Mouse (Mus musculus): ENCODE results near the gene Arfgap3. TPM values are rescaled to one million over a fixed set of nuclear protein-coding genes. Genes with fewer than 3 reads are reported as not detected.
"Not testable (repeated sequence)": the region's sequence is repeated elsewhere in the genome, so short reads cannot be mapped to it uniquely, and the experiment has no call there.

Arfgap3 gene
- polyA plus RNA-seq, 1 experiment from 2014 or later: 18.6 TPM

GRCm38 (mm10) chr15:83277451-83277850 is 72.6 kb downstream of the Arfgap3 start:
- Histone ChIP-seq H3K4me3 (ENCODE audit: low read depth, low read length) (no peak overlapping the region), H3K36me3 (ENCODE audit: control insufficient read depth, insufficient read depth) (no peaks in the 10 kb centered on the region), H3K9me3 (replicated peaks; ENCODE audit: control insufficient read depth, low read length) (no peaks in the 10 kb centered on the region), H3K4me2 (ENCODE audit: low read depth, low read length) (no peak overlapping the region), H3K9ac (ENCODE audit: low read depth, low read length) (no peak overlapping the region), H3K4me1 (ENCODE audit: control insufficient read depth, low read depth, low read length) (no peaks in the 10 kb centered on the region), H3K27me3 (ENCODE audit: control insufficient read depth, insufficient read depth, low read depth, low read length) (no peaks in the 10 kb centered on the region), H3K27ac (ENCODE audit: low read length) (no peak overlapping the region)
- ATAC-seq (ENCODE audit: low read depth): no peak
- WGBS (ENCODE audit: insufficient replicate concordance): 80% methylated on average over 4 of the region's 4 CpGs

GRCm38 (mm10) chr15:83274237-83274636 is 75.8 kb downstream of the Arfgap3 start:
- not testable (repeated sequence) for H3K36me3 ChIP-seq (ENCODE audit: control insufficient read depth, insufficient read depth); H3K4me3 ChIP-seq (ENCODE audit: low read depth, low read length); ATAC-seq (ENCODE audit: low read depth); H3K27me3 ChIP-seq (ENCODE audit: control insufficient read depth, insufficient read depth, low read depth, low read length); H3K9ac ChIP-seq (ENCODE audit: low read depth, low read length); H3K4me1 ChIP-seq (ENCODE audit: control insufficient read depth, low read depth, low read length); H3K9me3 ChIP-seq (replicated peaks; ENCODE audit: control insufficient read depth, low read length); H3K4me2 ChIP-seq (ENCODE audit: low read depth, low read length); H3K27ac ChIP-seq (ENCODE audit: low read length)

- no peak for ATAC-seq (ENCODE audit: low read depth)
- H3K27ac ChIP-seq (ENCODE audit: low read length): no peak overlapping the region
- H3K27me3 ChIP-seq (ENCODE audit: control insufficient read depth, insufficient read depth, low read depth, low read length): no peaks in the 10 kb centered on the region
- no peak overlapping the region for H3K9ac ChIP-seq (ENCODE audit: low read depth, low read length)
- no peak overlapping the region for H3K4me3 ChIP-seq (ENCODE audit: low read depth, low read length)
- H3K4me1 ChIP-seq (ENCODE audit: control insufficient read depth, low read depth, low read length): no peaks in the 10 kb centered on the region
- no peak overlapping the region for H3K4me2 ChIP-seq (ENCODE audit: low read depth, low read length)
- no peaks in the 10 kb centered on the region for H3K9me3 ChIP-seq (replicated peaks; ENCODE audit: control insufficient read depth, low read length)
- WGBS (ENCODE audit: insufficient replicate concordance): 69% methylated on average over 2 of the region's 2 CpGs
- no peaks in the 10 kb centered on the region for H3K36me3 ChIP-seq (ENCODE audit: control insufficient read depth, insufficient read depth)
Observed at GRCm38 (mm10) chr15:83273017-83273416, 77.0 kb downstream of the Arfgap3 start.

- not testable (repeated sequence) for H3K9ac ChIP-seq (ENCODE audit: low read depth, low read length); H3K9me3 ChIP-seq (replicated peaks; ENCODE audit: control insufficient read depth, low read length)
- 32% methylated on average over 9 of the region's 9 CpGs for WGBS (ENCODE audit: insufficient replicate concordance)
Observed at GRCm38 (mm10) chr15:83271221-83271620, 78.8 kb downstream of the Arfgap3 start.

GRCm38 (mm10) chr15:83269985-83270384 is 80.1 kb downstream of the Arfgap3 start:
- WGBS (ENCODE audit: insufficient replicate concordance): 51% methylated on average over 6 of the region's 6 CpGs
- not testable (repeated sequence) for H3K36me3 ChIP-seq (ENCODE audit: control insufficient read depth, insufficient read depth); H3K4me2 ChIP-seq (ENCODE audit: low read depth, low read length); H3K4me3 ChIP-seq (ENCODE audit: low read depth, low read length); H3K9me3 ChIP-seq (replicated peaks; ENCODE audit: control insufficient read depth, low read length); H3K9ac ChIP-seq (ENCODE audit: low read depth, low read length); H3K4me1 ChIP-seq (ENCODE audit: control insufficient read depth, low read depth, low read length); ATAC-seq (ENCODE audit: low read depth); H3K27me3 ChIP-seq (ENCODE audit: control insufficient read depth, insufficient read depth, low read depth, low read length); H3K27ac ChIP-seq (ENCODE audit: low read length)

More at GRCm38 (mm10) chr15:83271221-83271620, 78.8 kb downstream of the Arfgap3 start:
- not testable (repeated sequence) for H3K27ac ChIP-seq (ENCODE audit: low read length); H3K36me3 ChIP-seq (ENCODE audit: control insufficient read depth, insufficient read depth); H3K4me3 ChIP-seq (ENCODE audit: low read depth, low read length); H3K4me2 ChIP-seq (ENCODE audit: low read depth, low read length); H3K27me3 ChIP-seq (ENCODE audit: control insufficient read depth, insufficient read depth, low read depth, low read length); H3K4me1 ChIP-seq (ENCODE audit: control insufficient read depth, low read depth, low read length)
- ATAC-seq (ENCODE audit: low read depth): 0 out of 2 replicates have a peak, but pooled peaks have one; percentile 27

- H3K9me3 ChIP-seq (replicated peaks; ENCODE audit: control insufficient read depth, low read length); H3K27me3 ChIP-seq (ENCODE audit: control insufficient read depth, insufficient read depth, low read depth, low read length); H3K27ac ChIP-seq (ENCODE audit: low read length); H3K4me1 ChIP-seq (ENCODE audit: control insufficient read depth, low read depth, low read length); H3K4me3 ChIP-seq (ENCODE audit: low read depth, low read length); H3K9ac ChIP-seq (ENCODE audit: low read depth, low read length); H3K36me3 ChIP-seq (ENCODE audit: control insufficient read depth, insufficient read depth); H3K4me2 ChIP-seq (ENCODE audit: low read depth, low read length); ATAC-seq (ENCODE audit: low read depth): not testable (repeated sequence)
- WGBS (ENCODE audit: insufficient replicate concordance): 39% methylated on average over 7 of the region's 7 CpGs
Observed at GRCm38 (mm10) chr15:83268428-83268827, 81.6 kb downstream of the Arfgap3 start.

- H3K4me2 ChIP-seq (ENCODE audit: low read depth, low read length): no peak overlapping the region
- H3K9me3 ChIP-seq (replicated peaks; ENCODE audit: control insufficient read depth, low read length): no peaks in the 10 kb centered on the region
- H3K9ac ChIP-seq (ENCODE audit: low read depth, low read length): no peak overlapping the region
- no peak overlapping the region for H3K27ac ChIP-seq (ENCODE audit: low read length)
- no peak for ATAC-seq (ENCODE audit: low read depth)
- no peaks in the 10 kb centered on the region for H3K27me3 ChIP-seq (ENCODE audit: control insufficient read depth, insufficient read depth, low read depth, low read length)
- no peak overlapping the region for H3K4me3 ChIP-seq (ENCODE audit: low read depth, low read length)
- WGBS (ENCODE audit: insufficient replicate concordance): 9% methylated on average over 1 of the region's 1 CpGs
- no peaks in the 10 kb centered on the region for H3K4me1 ChIP-seq (ENCODE audit: control insufficient read depth, low read depth, low read length)
- H3K36me3 ChIP-seq (ENCODE audit: control insufficient read depth, insufficient read depth): no peaks in the 10 kb centered on the region
Observed at GRCm38 (mm10) chr15:83265269-83265668, 84.8 kb downstream of the Arfgap3 start.

GRCm38 (mm10) chr15:83263405-83263804 is 86.6 kb downstream of the Arfgap3 start:
- H3K4me3 ChIP-seq (ENCODE audit: low read depth, low read length): no peak overlapping the region
- no peak overlapping the region for H3K9ac ChIP-seq (ENCODE audit: low read depth, low read length)
- H3K9me3 ChIP-seq (replicated peaks; ENCODE audit: control insufficient read depth, low read length): no peaks in the 10 kb centered on the region
- no peaks in the 10 kb centered on the region for H3K36me3 ChIP-seq (ENCODE audit: control insufficient read depth, insufficient read depth)
- H3K27me3 ChIP-seq (ENCODE audit: control insufficient read depth, insufficient read depth, low read depth, low read length): no peaks in the 10 kb centered on the region
- no peaks in the 10 kb centered on the region for H3K4me1 ChIP-seq (ENCODE audit: control insufficient read depth, low read depth, low read length)
- no peak for ATAC-seq (ENCODE audit: low read depth)
- 56% methylated on average over 5 of the region's 5 CpGs for WGBS (ENCODE audit: insufficient replicate concordance)
- H3K27ac ChIP-seq (ENCODE audit: low read length): no peak overlapping the region
- H3K4me2 ChIP-seq (ENCODE audit: low read depth, low read length): no peak overlapping the region

- no peaks in the 10 kb centered on the region; the same call in 1 of the 2 replicates for H3K4me1 ChIP-seq (ENCODE audit: control insufficient read depth, low read depth, low read length)
- H3K9ac ChIP-seq (ENCODE audit: low read depth, low read length): no peak overlapping the region
- H3K27me3 ChIP-seq (ENCODE audit: control insufficient read depth, insufficient read depth, low read depth, low read length): no peaks in the 10 kb centered on the region; the same call in none of the 2 replicates
- no peak for ATAC-seq (ENCODE audit: low read depth)
- 67% methylated on average over 13 of the region's 13 CpGs for WGBS (ENCODE audit: insufficient replicate concordance)
- H3K27ac ChIP-seq (ENCODE audit: low read length): no peak overlapping the region
- H3K9me3 ChIP-seq (replicated peaks; ENCODE audit: control insufficient read depth, low read length): no peaks in the 10 kb centered on the region
- H3K4me2 ChIP-seq (ENCODE audit: low read depth, low read length): no peak overlapping the region
- H3K36me3 ChIP-seq (ENCODE audit: control insufficient read depth, insufficient read depth): no peaks in the 10 kb centered on the region
- no peak overlapping the region for H3K4me3 ChIP-seq (ENCODE audit: low read depth, low read length)
Observed at GRCm38 (mm10) chr15:83257906-83258305, 92.1 kb downstream of the Arfgap3 start.
